Mouse (Mus musculus): ENCODE results near the gene Tceal5. TPM values are rescaled to one million over a fixed set of nuclear protein-coding genes. Genes with fewer than 3 reads are reported as not detected.
"Not testable (repeated sequence)": the region's sequence is repeated elsewhere in the genome, so short reads cannot be mapped to it uniquely, and the experiment has no call there.

Tceal5 gene
- total RNA-seq (2021) = 100 to 1,000 TPM in 1 of 2 experiments, 10 to 100 TPM in 1; 99.1 to 155 TPM
- long read RNA-seq, experiment 1, transcript Tceal5-201 (3 exons, 1,044 nt) = major isoform, 24 of 33 reads
- long read RNA-seq, experiment 1, partial matches to known transcripts = 1 of 33 reads
- long read RNA-seq, experiment 1, other reads (novel, unspliced or antisense) = 8 of 33 reads
- long read RNA-seq, experiment 2, transcript Tceal5-201 (3 exons, 1,044 nt) = major isoform, 13 of 17 reads
- long read RNA-seq, experiment 2, partial matches to known transcripts = 0 of 17 reads
- long read RNA-seq, experiment 2, other reads (novel, unspliced or antisense) = 4 of 17 reads

- intact Hi-C loops (cut with DNase I) = no loop called here
- peak within 1 kb of the TSS; percentile 54 for H3K4me3 ChIP-seq
- peak within 1 kb of the TSS; percentile 82 for H3K27ac ChIP-seq
- TF ChIP-seq CTCF (IDR thresholded peaks at IDR 0.05) = no peak
- DNase-seq (ENCODE audit: extremely low spot score in 1 of 2, low spot score in 2 of 2) = peak; percentile 33 to 52
Observed at GRCm38 (mm10) chrX:136203664-136204066, at the start of gene Tceal5. Gene Tceal5 (minus strand): TSS chrX:136203876.

GRCm38 (mm10) chrX:136252023-136252729 is 48.5 kb upstream of the Tceal5 start:
- Histone ChIP-seq H3K4me3 (no peak overlapping the region), H3K27ac (no peak overlapping the region)
- DNase-seq (ENCODE audit: extremely low spot score in 1 of 2, low spot score in 2 of 2) = no peak
- no peak for TF ChIP-seq CTCF (IDR thresholded peaks at IDR 0.05)
- intact Hi-C loops (cut with DNase I) = no loop called here

DNA sequence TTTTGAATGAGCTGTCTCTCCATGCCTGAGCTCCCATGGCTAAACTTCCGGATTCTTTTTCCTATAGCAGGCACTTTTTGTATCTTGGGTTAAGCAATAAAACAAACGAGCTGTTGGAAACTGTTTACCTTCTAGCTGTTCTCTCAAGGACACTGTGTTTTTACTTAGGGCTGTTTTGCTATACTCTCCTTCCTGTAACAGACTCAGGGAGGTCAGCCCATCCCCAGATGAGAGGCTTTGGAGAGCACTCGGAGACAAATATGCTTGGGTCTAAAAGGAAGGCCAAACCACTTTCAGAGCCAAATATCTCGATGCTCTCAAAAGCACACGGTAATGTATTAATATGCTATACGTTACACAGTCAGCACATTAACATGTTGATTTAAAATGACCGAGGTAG is 46.0 kb upstream of the Tceal5 start:
- Histone ChIP-seq H3K4me3 (no peak overlapping the region), H3K27ac (no peak overlapping the region)
- no peak for TF ChIP-seq CTCF (IDR thresholded peaks at IDR 0.05)
- intact Hi-C loops (cut with DNase I) = no loop called here
- DNase-seq (ENCODE audit: extremely low spot score in 1 of 2, low spot score in 2 of 2) = no peak

GRCm38 (mm10) chrX:136248811-136249210 is 45.1 kb upstream of the Tceal5 start:
- Histone ChIP-seq H3K4me3 (no peak overlapping the region), H3K27ac (no peak overlapping the region)
- no peak for DNase-seq (ENCODE audit: extremely low spot score in 1 of 2, low spot score in 2 of 2)
- intact Hi-C loops (cut with DNase I) = no loop called here
- TF ChIP-seq CTCF (IDR thresholded peaks at IDR 0.05) = no peak

GRCm38 (mm10) chrX:136245521-136246071 is 41.9 kb upstream of the Tceal5 start:
- H3K27ac ChIP-seq = peak overlapping the region; percentile 80
- peak overlapping the region; percentile 62 for H3K4me3 ChIP-seq
- peak in 1 of 2 experiments; percentile 14 for DNase-seq (ENCODE audit: extremely low spot score in 1 of 2, low spot score in 2 of 2)
- TF ChIP-seq CTCF (IDR thresholded peaks at IDR 0.05) = no peak
- intact Hi-C loops (cut with DNase I) = no loop called here

- intact Hi-C loops (cut with DNase I) = no loop called here
- H3K27ac ChIP-seq = peak within 1 kb of the TSS; percentile 80
- no peak for TF ChIP-seq CTCF (IDR thresholded peaks at IDR 0.05)
- H3K4me3 ChIP-seq = peak within 1 kb of the TSS; percentile 62
- DNase-seq (ENCODE audit: extremely low spot score in 1 of 2, low spot score in 2 of 2) = peak; percentile 54 to 65
Observed at GRCm38 (mm10) chrX:136244574-136245229, 41.0 kb upstream of the Tceal5 start, which contains the start of gene Tceal9. Gene Tceal9 (plus strand): TSS chrX:136245079.

DNA sequence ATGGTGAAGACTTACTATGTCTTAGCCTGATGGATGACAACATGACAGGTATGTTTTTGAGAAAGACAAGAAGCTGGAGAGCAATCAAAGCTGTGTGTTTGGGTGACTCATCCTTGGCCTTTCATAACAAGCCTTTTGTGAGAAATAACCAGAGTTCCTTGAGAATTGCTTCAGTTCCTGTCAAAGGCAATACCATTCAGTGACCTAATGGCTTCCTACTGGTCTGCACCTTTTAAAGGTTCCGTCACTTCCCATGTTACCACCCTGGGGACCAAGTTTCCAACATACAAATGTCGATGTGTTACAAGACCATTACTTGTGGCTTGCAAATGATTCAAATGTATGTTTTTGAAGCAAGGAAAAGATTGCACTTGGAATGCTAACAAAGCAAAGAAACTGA is 39.5 kb upstream of the Tceal5 start:
- no peak overlapping the region for H3K4me3 ChIP-seq
- no peak overlapping the region for H3K27ac ChIP-seq
- TF ChIP-seq CTCF (IDR thresholded peaks at IDR 0.05) = no peak
- DNase-seq (ENCODE audit: extremely low spot score in 1 of 2, low spot score in 2 of 2) = no peak
- intact Hi-C loops (cut with DNase I) = no loop called here

- TF ChIP-seq CTCF (IDR thresholded peaks at IDR 0.05) = peak; percentile 66
- intact Hi-C loops (cut with DNase I) = loop anchor here (2.0 kb wide), 1 partner anchor 67 kb away; no protein-coding TSS in a partner anchor
- H3K27ac ChIP-seq = no peak overlapping the region
- DNase-seq (ENCODE audit: extremely low spot score in 1 of 2, low spot score in 2 of 2) = peak; percentile 11 to 32
- no peak overlapping the region for H3K4me3 ChIP-seq
Observed at GRCm38 (mm10) chrX:136238118-136238517, 34.4 kb upstream of the Tceal5 start.

DNA sequence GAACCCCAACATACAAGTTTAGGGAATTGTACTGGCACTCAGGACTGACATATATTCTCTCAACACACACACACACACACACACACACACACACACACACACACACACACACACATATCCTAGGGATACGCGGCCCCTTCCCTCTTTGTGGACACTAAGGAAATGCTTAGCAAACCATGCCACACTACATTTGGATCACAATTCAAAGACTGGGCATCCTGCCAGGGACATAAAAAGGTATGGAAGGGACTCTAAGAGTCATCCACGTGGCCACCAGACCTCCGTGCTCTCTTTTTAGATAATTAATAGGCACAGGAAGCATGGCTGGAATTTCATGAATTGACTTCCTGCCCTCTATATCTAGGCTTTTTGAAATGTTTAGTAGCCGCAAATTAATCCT is 24.1 kb upstream of the Tceal5 start:
- DNase-seq (ENCODE audit: extremely low spot score in 1 of 2, low spot score in 2 of 2) = no peak
- Histone ChIP-seq H3K27ac (no peak overlapping the region), H3K4me3 (no peak overlapping the region)
- intact Hi-C loops (cut with DNase I) = no loop called here
- TF ChIP-seq CTCF (IDR thresholded peaks at IDR 0.05) = no peak

DNA sequence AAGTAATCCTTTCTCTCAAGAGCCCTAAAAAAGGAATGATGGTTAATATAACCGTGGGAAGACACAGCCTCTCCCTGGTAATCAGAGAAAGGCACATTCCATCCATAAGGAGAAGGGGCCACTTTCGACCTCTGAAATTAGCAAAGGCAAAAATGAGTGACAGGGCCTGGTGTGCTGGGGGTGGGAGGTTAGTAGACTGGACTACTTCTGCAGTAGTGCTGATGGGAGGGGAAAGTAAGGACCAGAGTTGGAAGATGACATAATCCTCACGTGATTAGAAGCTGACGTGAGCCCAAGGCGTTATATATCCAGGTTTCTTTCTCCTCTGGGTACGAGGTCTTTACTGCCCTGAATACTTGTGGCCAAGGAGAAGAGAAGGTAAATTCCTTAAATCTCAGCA is 20.0 kb upstream of the Tceal5 start:
- Histone ChIP-seq H3K27ac (no peak overlapping the region), H3K4me3 (no peak overlapping the region)
- no peak for DNase-seq (ENCODE audit: extremely low spot score in 1 of 2, low spot score in 2 of 2)
- intact Hi-C loops (cut with DNase I) = no loop called here
- no peak for TF ChIP-seq CTCF (IDR thresholded peaks at IDR 0.05)

- Histone ChIP-seq H3K4me3 (no peak overlapping the region), H3K27ac (no peak overlapping the region)
- DNase-seq (ENCODE audit: extremely low spot score in 1 of 2, low spot score in 2 of 2) = no peak
- intact Hi-C loops (cut with DNase I) = no loop called here
- TF ChIP-seq CTCF (IDR thresholded peaks at IDR 0.05) = no peak
Observed at GRCm38 (mm10) chrX:136216303-136216702, 12.6 kb upstream of the Tceal5 start.

DNA sequence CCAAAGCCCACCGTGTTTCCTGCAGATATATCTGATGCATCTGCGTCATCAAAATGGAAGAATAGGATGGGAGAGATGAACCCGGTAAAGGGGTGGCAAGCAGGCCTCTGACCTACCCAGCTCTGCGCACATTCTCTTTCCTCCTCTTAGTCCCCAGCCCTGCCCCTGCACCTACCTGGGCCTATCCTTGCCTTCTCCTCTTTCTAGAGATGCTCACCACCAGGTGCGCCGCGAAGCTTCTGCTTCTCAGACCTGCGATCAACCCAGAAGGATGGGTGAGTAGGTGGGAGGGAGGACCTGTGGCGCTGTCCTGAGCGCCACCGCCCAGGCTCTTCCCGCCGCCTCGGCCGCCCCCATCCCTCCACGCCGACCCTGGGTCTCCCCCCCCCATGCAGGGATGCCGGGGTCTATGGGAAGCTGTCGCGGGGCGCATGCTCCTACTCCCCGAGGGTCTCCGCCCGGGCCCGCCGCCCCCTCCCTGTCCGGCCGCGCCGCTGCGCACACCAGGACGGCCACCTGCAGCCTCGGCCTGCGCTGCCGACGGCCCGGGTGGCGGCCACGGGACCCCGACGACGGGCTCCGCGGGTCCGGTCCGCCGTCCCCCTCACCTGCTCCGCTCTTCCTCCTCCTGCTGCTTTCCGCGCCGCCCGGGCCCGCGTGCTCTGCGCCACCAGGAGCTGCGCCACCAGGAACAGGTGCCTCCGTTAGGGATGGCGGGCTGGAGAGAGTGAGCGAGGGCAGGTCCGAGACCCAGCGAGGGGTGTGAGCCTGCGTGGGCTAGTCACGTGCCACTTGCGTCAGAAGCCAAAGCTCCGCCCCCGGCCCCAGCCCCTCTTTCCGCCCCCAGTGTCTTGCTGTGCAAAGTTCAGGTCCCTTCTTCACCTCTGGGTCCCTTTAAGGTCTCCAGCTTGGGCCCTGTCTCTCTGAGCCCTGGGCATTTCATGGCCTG is 11.3 kb upstream of the Tceal5 start, which contains the start of the genes Tceal7 and Bex1:
Gene Tceal7 (plus strand): TSS at position 51 of the 949 bp plus-strand sequence.
Gene Bex1 (minus strand): TSS at position 785 of the 949 bp plus-strand sequence.
- peak within 1 kb of the TSS; percentile 50; the same call in 1 of the 2 replicates for H3K27ac ChIP-seq
- intact Hi-C loops (cut with DNase I); DNase-seq (ENCODE audit: extremely low spot score in 1 of 2, low spot score in 2 of 2): not testable (repeated sequence)
- H3K4me3 ChIP-seq = peak within 1 kb of the TSS; percentile 40

Measured in left cerebral cortex, adult 2 months (tissue).